Comparison of ENCODE assay signal across 10 mouse cellular contexts in the genomic region with DNA sequence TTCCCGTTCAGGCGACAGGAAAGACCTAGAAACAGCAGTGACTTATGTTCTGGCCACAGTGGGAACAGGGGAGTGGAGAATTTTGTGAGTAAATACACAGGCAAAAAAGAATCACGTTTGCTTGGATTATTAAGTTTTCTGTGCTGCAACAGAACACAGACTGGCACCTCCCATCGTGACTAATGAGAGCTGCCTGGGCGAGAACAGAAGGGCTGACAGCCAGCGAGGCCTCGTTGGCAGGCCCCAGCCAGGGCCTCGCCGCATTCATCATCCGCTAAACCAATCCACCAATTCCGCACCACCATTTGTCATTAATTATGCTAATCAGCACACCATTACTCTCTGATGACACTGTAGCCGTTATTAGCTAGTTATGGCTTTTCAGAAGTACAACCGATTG.
A peak's percentile ranks its signal among the peaks of the same experiment; 100 is the strongest.
DNase-seq lines count a peak whose midpoint lies in the region; ATAC-seq lines count a peak whose summit lies in the region.
"Had no signal": no experiment of that assay in that cellular context is flagged by ENCODE, and none has a peak within 500 bp of the region (broad histone marks: within the 10 kb centered on the region; RNA-seq: fewer than 3 reads in every experiment).

No protein-coding gene starts in this region.

- 0 out of 2 replicates have a peak overlapping the region, but pooled peaks have one; percentile 2 for H3K27ac ChIP-seq in embryonic facial prominence, embryonic 15.5 days (replicated peaks)
- H3K27ac ChIP-seq in embryonic facial prominence, embryonic 10.5 days (replicated peaks): no peak overlapping the region
- peak overlapping the region; percentile 11; the same call in 1 of the 2 replicates for H3K27ac ChIP-seq in neural tube, embryonic 12.5 days
- H3K27ac ChIP-seq in kidney, embryonic 16.5 days (ENCODE audit: low read length): no peak overlapping the region

- peaks cover 17% of the 10 kb centered on the region for H3K4me1 ChIP-seq in embryonic facial prominence, embryonic 15.5 days
- peaks cover 62% of the 10 kb centered on the region for H3K4me1 ChIP-seq in embryonic facial prominence, embryonic 10.5 days
- peaks cover 53% of the 10 kb centered on the region for H3K4me1 ChIP-seq in neural tube, embryonic 12.5 days
- peaks cover 23% of the 10 kb centered on the region for H3K4me1 ChIP-seq in kidney, embryonic 16.5 days (ENCODE audit: insufficient read depth, low read length)

- H3K9me3 ChIP-seq in embryonic facial prominence, embryonic 15.5 days (replicated peaks): no peaks in the 10 kb centered on the region
- no peaks in the 10 kb centered on the region for H3K9me3 ChIP-seq in embryonic facial prominence, embryonic 10.5 days
- H3K9me3 ChIP-seq in neural tube, embryonic 12.5 days: no peaks in the 10 kb centered on the region
- H3K9me3 ChIP-seq in kidney, embryonic 16.5 days (ENCODE audit: low read length): no peaks in the 10 kb centered on the region
- H3K9me3 ChIP-seq: megakaryocyte, embryonic 14.5 days had no signal

- peaks cover 3% of the 10 kb centered on the region; the same call in 1 of the 2 replicates for H3K36me3 ChIP-seq in embryonic facial prominence, embryonic 15.5 days
- peaks cover 13% of the 10 kb centered on the region for H3K36me3 ChIP-seq in embryonic facial prominence, embryonic 10.5 days (replicated peaks)
- peaks cover 5% of the 10 kb centered on the region for H3K36me3 ChIP-seq in neural tube, embryonic 12.5 days
- H3K36me3 ChIP-seq in kidney, embryonic 16.5 days (ENCODE audit: insufficient read depth, low read length): peaks cover 3% of the 10 kb centered on the region; the same call in 1 of the 2 replicates

- H3K4me3 ChIP-seq in embryonic facial prominence, embryonic 15.5 days (replicated peaks): no peak overlapping the region
- H3K4me3 ChIP-seq in embryonic facial prominence, embryonic 10.5 days: no peak overlapping the region
- H3K4me3 ChIP-seq in neural tube, embryonic 12.5 days: no peak overlapping the region
- no peak overlapping the region for H3K4me3 ChIP-seq in kidney, embryonic 16.5 days (ENCODE audit: low read length)
- H3K4me3 ChIP-seq: megakaryocyte, embryonic 14.5 days had no signal

- DNase-seq in embryonic facial prominence, embryonic 10.5 days (ENCODE audit: low spot score): no peak
- peak; percentile 52 for DNase-seq in embryo, embryonic 11 days
- peak; percentile 79 to 87 for DNase-seq in layer of hippocampus, adult 18-20 months (ENCODE audit: low spot score in 2 of 2)
- no peak for DNase-seq in ovary, adult 18-20 months (ENCODE audit: low spot score)
- no peak for DNase-seq in yolk sac, embryonic 10.5 days (ENCODE audit: low spot score)

- no peak for ATAC-seq in embryonic facial prominence, embryonic 15.5 days (ENCODE audit: insufficient number of reproducible peaks, low FRiP score, low TSS enrichment, low read depth)
- ATAC-seq in neural tube, embryonic 12.5 days (ENCODE audit: low FRiP score, low read depth): peak; percentile 39; the same call in 1 of the 2 replicates
- no peak for ATAC-seq in kidney, embryonic 16.5 days (ENCODE audit: low FRiP score, low TSS enrichment)
- ATAC-seq: intestine, embryonic 16.5 days had no signal

- 43% methylated on average over 13 of the region's 13 CpGs for WGBS in embryonic facial prominence, embryonic 15.5 days
- 72% methylated on average over 13 of the region's 13 CpGs for WGBS in embryonic facial prominence, embryonic 10.5 days
- WGBS in neural tube, embryonic 12.5 days: 35% methylated on average over 13 of the region's 13 CpGs
- WGBS in kidney, embryonic 16.5 days: 74% methylated on average over 13 of the region's 13 CpGs

- no peaks in the 10 kb centered on the region for H3K27me3 ChIP-seq in embryonic facial prominence, embryonic 15.5 days
- H3K27me3 ChIP-seq in embryonic facial prominence, embryonic 10.5 days (replicated peaks; ENCODE audit: low read depth, poor library complexity, severe bottlenecking): no peaks in the 10 kb centered on the region
- no peaks in the 10 kb centered on the region for H3K27me3 ChIP-seq in neural tube, embryonic 12.5 days (replicated peaks)
- no peaks in the 10 kb centered on the region for H3K27me3 ChIP-seq in kidney, embryonic 16.5 days (ENCODE audit: insufficient read depth, low read length)
- H3K27me3 ChIP-seq: megakaryocyte, embryonic 14.5 days had no signal

- H3K4me2 ChIP-seq in embryonic facial prominence, embryonic 15.5 days (replicated peaks): no peak overlapping the region
- H3K4me2 ChIP-seq in neural tube, embryonic 12.5 days (replicated peaks): 0 out of 2 replicates have a peak overlapping the region, but pooled peaks have one; percentile 12
- H3K4me2 ChIP-seq in kidney, embryonic 16.5 days (replicated peaks; ENCODE audit: low read depth, low read length): no peak overlapping the region

- H3K9ac ChIP-seq in embryonic facial prominence, embryonic 15.5 days: no peak overlapping the region
- no peak overlapping the region for H3K9ac ChIP-seq in neural tube, embryonic 12.5 days
- no peak overlapping the region for H3K9ac ChIP-seq in kidney, embryonic 16.5 days (replicated peaks; ENCODE audit: low read length)

Comparison
In these comparisons a context has a peak if more than half of its experiments do, and no peak if none do; other contexts are left out.
1. H3K27ac ChIP-seq: peak in embryonic facial prominence, embryonic 15.5 days (single experiment) and neural tube, embryonic 12.5 days (single experiment); none in embryonic facial prominence, embryonic 10.5 days (single experiment) and kidney, embryonic 16.5 days (single experiment).
2. DNase-seq: peak in embryo, embryonic 11 days (single experiment) and layer of hippocampus, adult 18-20 months (2 of 2); none in embryonic facial prominence, embryonic 10.5 days (single experiment), ovary, adult 18-20 months (single experiment) and yolk sac, embryonic 10.5 days (single experiment).